Mouse (Mus musculus) myocyte (in vitro differentiated cells): ENCODE measurements around the gene Kif3c.

Experiments
- MAX ChIP-seq: IDR thresholded peaks from one replicate; pipeline ENCODE4 v1.6.1; 2011; ENCODE audit warnings: low read depth, mild to moderate bottlenecking, control low read depth
- POLR2A ChIP-seq: IDR thresholded peaks from one replicate; pipeline ENCODE4 v1.6.1; 2011; ENCODE audit warnings: low read depth, mild to moderate bottlenecking, control low read depth, moderate library complexity; ENCODE audit not compliant: insufficient read length

DNA sequence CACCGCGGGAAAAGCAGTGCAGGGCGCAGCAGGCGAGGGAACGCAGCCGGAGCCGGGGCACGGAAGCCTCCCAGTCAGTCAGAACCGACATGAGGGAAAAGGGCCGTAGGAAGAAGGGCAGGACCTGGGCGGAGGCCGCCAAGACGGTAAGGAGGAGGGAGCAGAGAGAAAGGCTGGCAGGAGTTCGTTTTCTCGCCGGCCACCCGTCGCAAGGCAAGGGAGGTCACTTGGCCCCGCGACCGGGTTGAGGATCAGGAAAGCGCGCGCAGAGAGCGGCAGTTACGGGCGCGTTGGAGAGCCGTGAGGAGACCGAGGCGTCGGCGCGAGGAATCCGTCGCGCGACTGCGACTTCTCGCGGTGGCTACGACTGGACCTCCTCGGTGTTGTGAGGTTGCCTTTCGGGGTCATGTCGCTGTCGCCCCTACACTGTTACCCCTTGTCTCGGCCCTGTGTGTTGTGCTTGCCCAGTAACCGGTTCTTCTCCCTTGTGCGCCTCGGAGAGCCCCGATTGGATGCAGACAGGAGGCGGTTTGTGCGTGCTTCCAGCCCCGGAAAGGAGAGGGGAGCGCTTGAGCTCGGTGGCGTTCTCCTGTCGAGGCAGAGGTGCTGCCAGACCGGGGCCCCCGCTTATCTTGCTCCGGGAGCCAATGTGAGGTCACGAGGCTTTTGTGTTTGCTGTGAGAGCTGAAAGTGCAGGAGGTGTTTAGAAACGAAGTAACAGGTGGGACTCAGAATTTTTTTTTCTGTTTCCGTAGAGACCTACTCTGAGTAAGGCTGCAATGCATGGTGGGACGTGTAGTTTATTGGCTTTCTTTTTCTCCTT, 62.3 kb downstream of the Kif3c start:
- TF ChIP-seq MAX (no peak), POLR2A (peak; percentile 66)
